Mouse (Mus musculus) heart, adult 2 months (tissue): ENCODE data around the gene Ostn. TPM values are rescaled to one million over a fixed set of nuclear protein-coding genes. Genes with fewer than 3 reads are reported as not detected.

Source experiments
- DNase-seq, 2 experiments: peaks; one replicate each; pipeline ENCODE4 v3.0.0; 2021
- H3K27ac ChIP-seq: fragments of 200-600 bp; 2 replicates; pipeline ENCODE4 v1.8.1; 2022
- H3K27me3 ChIP-seq: fragments of 200-500 bp; 2 replicates; pipeline ENCODE4 v1.6.1; 2012; ENCODE audit warnings: mild to moderate bottlenecking, low read length, inconsistent platforms, mixed read lengths; ENCODE audit not compliant: control insufficient read depth, insufficient read depth
- H3K36me3 ChIP-seq: fragments of 200-500 bp; 2 replicates; pipeline ENCODE4 v1.6.1; 2012; ENCODE audit warnings: low read length, inconsistent platforms; ENCODE audit not compliant: control insufficient read depth, insufficient read depth
- H3K4me1 ChIP-seq: fragments of 200-500 bp; 2 replicates; pipeline ENCODE4 v1.6.1; 2011; ENCODE audit warnings: low read length; ENCODE audit not compliant: control insufficient read depth, insufficient read depth
- H3K4me3 ChIP-seq: fragments of 200-600 bp; 2 replicates; pipeline ENCODE4 v1.8.1; 2022
- H3K79me2 ChIP-seq: fragments of 200-500 bp; replicated peaks from 2 replicates; pipeline ENCODE4 v1.6.1; 2012; ENCODE audit warnings: mild to moderate bottlenecking, inconsistent platforms, low read length, moderate library complexity, mixed read lengths; ENCODE audit not compliant: control insufficient read depth, insufficient read depth
- H3K9ac ChIP-seq: fragments of 200-500 bp; 2 replicates; pipeline ENCODE4 v1.6.1; 2012; ENCODE audit warnings: low read depth, mild to moderate bottlenecking, control low read depth, inconsistent platforms, low read length, mixed read lengths
- CTCF ChIP-seq: fragments of 200-600 bp; IDR thresholded peaks from 2 replicates; pipeline ENCODE4 v1.8.1; 2022; ENCODE audit warnings: antibody characterized with exemption, mild to moderate bottlenecking, moderate library complexity
- EP300 ChIP-seq: fragments of 200-500 bp; IDR thresholded peaks from 2 replicates; pipeline ENCODE4 v1.6.1; 2011; ENCODE audit warnings: low read depth, low read length, control low read depth; ENCODE audit not compliant: insufficient read depth
- POLR2A ChIP-seq: fragments of 200-500 bp; IDR thresholded peaks from 2 replicates; pipeline ENCODE4 v1.6.1; 2011; ENCODE audit warnings: mild to moderate bottlenecking, low read depth, low read length, control low read depth; ENCODE audit not compliant: insufficient read depth
- WGBS: fragments of 180-500 bp; shearing (Covaris S2); methylation state at CpG from one replicate; pipeline ENCODE4 v1.1.7; 2018; 5-methylcytosine and 5-hydroxymethylcytosine counted together
- intact Hi-C: fragments of 180-260 bp; cut with DNase I; formaldehyde crosslinking; loops from one replicate; pipeline ENCODE4 v1.15.1; 2025
- polyA plus RNA-seq: library from polyadenylated mRNA; depleted of rRNA; stranded (reverse); fragments of >200 nt; gene quantifications from 2 replicates; pipeline ENCODE4 v1.2.3, GENCODE M21; 2012
- total RNA-seq, 2 experiments: library from RNA; stranded (reverse); gene quantifications; 2 replicates each; pipeline ENCODE4 v1.2.3; 2021

Gene Ostn
- total and polyA plus RNA-seq, 3 experiments = 0.08 TPM; not detected in 2

DNA sequence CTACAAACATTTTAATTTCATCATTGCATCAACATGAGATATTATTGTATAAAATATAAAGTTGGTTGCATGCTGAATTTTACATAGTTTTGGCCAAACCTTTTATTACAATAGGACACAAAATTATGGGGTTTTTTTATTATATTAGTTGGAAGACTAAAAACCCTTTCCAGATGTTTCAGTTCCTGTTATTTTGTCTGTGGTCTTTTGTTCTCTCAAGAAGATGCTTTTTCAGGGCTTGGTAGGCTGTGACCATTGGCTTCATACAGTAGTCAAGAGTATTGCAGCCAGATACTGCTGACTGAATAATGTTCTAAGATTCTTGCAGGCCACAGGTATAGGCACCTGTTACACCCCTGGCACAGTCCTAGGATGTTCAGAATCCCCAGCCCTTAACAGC is 14.8 kb downstream of the Ostn start:
- DNase-seq = no peak
- no peaks in the 10 kb centered on the region for H3K27me3 ChIP-seq
- intact Hi-C loops = no loop called here
- no peaks in the 10 kb centered on the region for H3K36me3 ChIP-seq
- H3K27ac ChIP-seq = no peak overlapping the region
- no peak overlapping the region for H3K4me3 ChIP-seq
- H3K79me2 ChIP-seq = no peaks in the 10 kb centered on the region
- no peak overlapping the region for H3K9ac ChIP-seq
- no peaks in the 10 kb centered on the region for H3K4me1 ChIP-seq
- TF ChIP-seq EP300 (no peak), POLR2A (no peak), CTCF (no peak)

GRCm38 (mm10) chr16:27326463-27326862 is 19.2 kb downstream of the Ostn start:
- no peak for DNase-seq
- Histone ChIP-seq H3K79me2 (no peaks in the 10 kb centered on the region), H3K27me3 (no peaks in the 10 kb centered on the region), H3K36me3 (no peaks in the 10 kb centered on the region), H3K27ac (no peak overlapping the region), H3K4me3 (no peak overlapping the region), H3K4me1 (no peaks in the 10 kb centered on the region), H3K9ac (no peak overlapping the region)
- 87% methylated on average over 2 of the region's 2 CpGs for WGBS
- TF ChIP-seq POLR2A (no peak), EP300 (no peak), CTCF (no peak)
- intact Hi-C loops = no loop called here

DNA sequence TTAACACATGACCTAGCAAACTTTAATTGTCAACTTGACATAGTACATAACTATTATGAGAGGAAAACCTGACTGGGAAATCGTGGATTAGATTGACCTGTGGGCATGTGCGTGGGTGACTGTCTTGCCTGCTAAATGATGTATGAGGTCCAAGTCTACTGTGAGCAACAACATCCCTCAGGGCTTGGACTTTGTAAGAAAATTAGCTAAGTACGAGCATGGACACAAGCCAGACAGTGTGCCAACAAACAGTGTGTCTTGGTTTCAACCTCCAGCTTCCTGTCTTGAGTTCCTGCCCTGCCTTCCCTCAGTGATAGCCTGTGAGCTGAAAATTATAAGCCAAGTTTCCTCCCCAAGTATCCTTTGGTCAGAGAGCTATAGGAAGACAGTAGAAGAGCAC is 40.2 kb downstream of the Ostn start:
- 43% methylated on average over 3 of the region's 3 CpGs for WGBS

DNA sequence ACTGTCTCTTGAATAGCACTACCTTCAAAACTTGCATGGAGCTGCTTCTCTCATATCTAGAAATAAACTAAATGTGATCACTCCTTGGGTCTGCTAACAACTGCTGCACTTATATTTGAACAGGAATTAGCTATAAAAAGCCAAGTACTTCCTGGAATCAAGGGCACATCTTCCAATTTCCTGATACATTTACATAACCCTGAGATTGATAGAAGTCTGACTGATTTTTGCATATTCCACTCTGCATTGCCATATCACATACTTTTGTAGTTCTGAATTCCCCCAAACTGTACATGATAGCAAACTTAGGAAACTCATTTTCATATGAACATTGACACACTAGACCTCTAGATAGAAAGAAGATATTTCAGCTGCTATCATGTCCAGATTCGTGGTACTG is 41.1 kb downstream of the Ostn start:
- DNase-seq = no peak
- Histone ChIP-seq H3K27me3 (no peaks in the 10 kb centered on the region), H3K4me3 (no peak overlapping the region), H3K4me1 (no peaks in the 10 kb centered on the region), H3K79me2 (no peaks in the 10 kb centered on the region), H3K9ac (no peak overlapping the region), H3K27ac (no peak overlapping the region), H3K36me3 (no peaks in the 10 kb centered on the region)
- 56% methylated on average over 1 of the region's 1 CpGs for WGBS
- TF ChIP-seq EP300 = no peak
- TF ChIP-seq CTCF = no peak
- no peak for TF ChIP-seq POLR2A
- intact Hi-C loops = no loop called here

More for the DNA sequence above, 40.2 kb downstream of the Ostn start:
- no peak overlapping the region for H3K27ac ChIP-seq
- DNase-seq = no peak
- H3K9ac ChIP-seq = no peak overlapping the region
- no peak overlapping the region for H3K4me3 ChIP-seq
- no peaks in the 10 kb centered on the region for H3K4me1 ChIP-seq
- no peaks in the 10 kb centered on the region for H3K79me2 ChIP-seq
- H3K36me3 ChIP-seq = no peaks in the 10 kb centered on the region
- intact Hi-C loops = no loop called here
- TF ChIP-seq POLR2A = no peak
- TF ChIP-seq EP300 = no peak
- TF ChIP-seq CTCF = no peak
- H3K27me3 ChIP-seq = no peaks in the 10 kb centered on the region

DNA sequence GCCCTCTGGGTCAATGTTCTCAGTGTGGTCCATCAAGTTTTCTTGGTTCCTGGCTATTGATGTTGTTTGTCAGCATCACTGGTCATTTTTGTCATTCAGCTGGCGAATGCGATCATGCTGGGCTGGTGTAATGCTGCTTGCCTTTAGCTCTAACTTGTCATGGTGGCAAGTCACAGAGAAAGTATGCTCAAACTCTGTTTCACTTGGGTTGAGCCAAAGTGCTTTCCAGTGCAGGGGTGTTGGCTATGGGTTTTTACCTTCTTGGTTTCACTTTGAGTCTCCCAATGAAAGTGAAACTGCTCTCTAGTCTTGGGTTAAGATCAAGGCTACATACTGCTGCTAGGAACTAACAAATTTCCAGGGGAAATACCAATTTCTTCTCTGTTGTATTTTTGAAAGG is 41.9 kb downstream of the Ostn start:
- TF ChIP-seq CTCF = no peak
- TF ChIP-seq POLR2A = no peak
- TF ChIP-seq EP300 = no peak
- H3K36me3 ChIP-seq = no peaks in the 10 kb centered on the region
- no peak overlapping the region for H3K9ac ChIP-seq
- no peak overlapping the region for H3K4me3 ChIP-seq
- no peaks in the 10 kb centered on the region for H3K27me3 ChIP-seq
- no peak overlapping the region for H3K27ac ChIP-seq
- DNase-seq = no peak
- WGBS = 93% methylated on average over 2 of the region's 2 CpGs
- no peaks in the 10 kb centered on the region for H3K79me2 ChIP-seq
- H3K4me1 ChIP-seq = no peaks in the 10 kb centered on the region; the same call in 1 of the 2 replicates
- intact Hi-C loops = no loop called here

DNA sequence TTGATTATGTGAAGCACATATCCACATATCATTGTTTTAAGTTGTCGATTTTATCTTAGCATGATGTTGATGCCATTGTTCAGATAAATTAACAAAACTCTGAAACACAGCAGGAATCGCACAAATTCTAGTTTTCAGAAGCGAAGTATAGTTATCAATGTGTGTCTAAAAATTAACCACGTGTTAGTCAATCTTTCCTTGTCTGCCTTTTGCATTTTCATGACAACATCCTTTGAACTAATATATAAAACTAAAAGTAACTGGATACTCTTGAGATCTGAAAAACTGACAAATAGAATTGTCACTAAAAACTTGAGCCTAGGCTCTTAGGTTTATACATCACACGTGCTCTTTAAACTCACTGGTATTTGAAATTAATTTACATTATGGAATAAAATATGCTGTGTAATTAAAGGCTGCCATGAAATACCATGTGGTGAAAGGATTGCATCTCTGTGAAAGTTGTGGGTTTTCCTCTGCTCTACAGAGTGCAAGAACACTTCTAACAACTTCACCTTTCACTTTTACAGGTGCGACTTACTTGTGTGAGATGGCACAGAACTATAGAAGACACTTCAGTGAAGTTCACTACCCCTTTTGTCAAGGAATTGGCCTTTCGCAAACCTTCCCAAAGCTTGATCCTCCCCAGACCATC is 42.7 kb downstream of the Ostn start:
- H3K27ac ChIP-seq = no peak overlapping the region
- H3K4me1 ChIP-seq = no peaks in the 10 kb centered on the region; the same call in 1 of the 2 replicates
- H3K27me3 ChIP-seq = no peaks in the 10 kb centered on the region
- no peak overlapping the region for H3K4me3 ChIP-seq
- no peaks in the 10 kb centered on the region for H3K79me2 ChIP-seq
- no peak for DNase-seq
- intact Hi-C loops = no loop called here
- 82% methylated on average over 7 of the region's 7 CpGs for WGBS
- no peaks in the 10 kb centered on the region for H3K36me3 ChIP-seq
- no peak overlapping the region for H3K9ac ChIP-seq
- TF ChIP-seq CTCF (no peak), POLR2A (no peak), EP300 (no peak)
